Mouse (Mus musculus): ENCODE data around the gene Aurkaip1. TPM values are rescaled to one million over a fixed set of nuclear protein-coding genes. Genes with fewer than 3 reads are reported as not detected.

Gene Aurkaip1
- 72.7 to 92.7 TPM (median 80.5 TPM) in 4 replicates for total RNA-seq (2023; ENCODE audit: inconsistent age)

DNA sequence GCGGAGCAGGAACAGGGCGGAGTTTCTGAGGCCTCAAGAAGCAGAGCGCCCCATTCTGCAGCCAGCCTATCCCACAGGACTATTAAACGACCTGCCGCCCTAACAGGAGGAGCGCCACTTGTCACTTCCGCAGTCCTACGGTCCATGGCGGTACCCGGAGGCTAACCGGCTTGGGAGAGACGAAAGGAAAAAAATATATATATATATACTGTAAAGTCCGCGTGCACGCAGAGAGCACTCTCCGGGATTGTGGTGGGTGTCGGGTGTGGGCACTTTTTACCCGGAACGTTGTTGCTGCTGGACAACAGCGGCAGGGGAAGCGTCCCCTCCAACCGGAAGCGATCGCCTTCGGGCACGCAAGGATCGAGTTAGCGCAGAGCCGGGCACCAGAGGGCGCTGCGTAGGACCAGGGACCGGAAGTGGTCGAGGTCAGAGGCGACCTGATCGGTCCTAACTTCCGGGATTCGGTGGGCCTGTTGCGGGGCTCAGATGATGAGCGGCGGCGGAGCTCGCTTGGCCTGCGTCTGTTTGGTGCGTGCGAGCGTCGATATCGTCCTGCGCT is at the start of gene Aurkaip1:
Gene Aurkaip1 (plus strand): TSS at position 68 of the 562 bp plus-strand sequence.

DNA sequence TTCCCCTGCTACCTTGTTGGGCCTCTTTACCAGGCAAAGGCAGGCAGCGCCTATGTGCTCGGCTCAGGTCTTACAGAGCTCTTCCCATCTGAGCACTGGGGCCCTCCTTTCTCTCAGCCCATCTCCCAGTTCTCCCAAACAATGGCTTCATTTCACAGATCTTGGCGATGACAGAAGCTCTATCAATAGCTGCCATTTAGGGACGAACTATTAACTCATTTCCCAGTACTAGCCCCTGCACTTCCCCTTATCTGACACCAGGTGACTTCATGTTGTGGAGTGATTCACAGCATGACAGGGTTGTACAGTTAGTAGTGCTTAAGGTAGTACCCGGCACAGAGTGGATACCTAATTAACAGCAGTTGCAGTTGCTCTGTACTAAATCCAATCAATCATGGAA is 45.3 kb upstream of the Aurkaip1 start, which contains the start of gene Tmem88b:
Gene Tmem88b (minus strand): TSS at position 56 of the 400 bp plus-strand sequence.

DNA sequence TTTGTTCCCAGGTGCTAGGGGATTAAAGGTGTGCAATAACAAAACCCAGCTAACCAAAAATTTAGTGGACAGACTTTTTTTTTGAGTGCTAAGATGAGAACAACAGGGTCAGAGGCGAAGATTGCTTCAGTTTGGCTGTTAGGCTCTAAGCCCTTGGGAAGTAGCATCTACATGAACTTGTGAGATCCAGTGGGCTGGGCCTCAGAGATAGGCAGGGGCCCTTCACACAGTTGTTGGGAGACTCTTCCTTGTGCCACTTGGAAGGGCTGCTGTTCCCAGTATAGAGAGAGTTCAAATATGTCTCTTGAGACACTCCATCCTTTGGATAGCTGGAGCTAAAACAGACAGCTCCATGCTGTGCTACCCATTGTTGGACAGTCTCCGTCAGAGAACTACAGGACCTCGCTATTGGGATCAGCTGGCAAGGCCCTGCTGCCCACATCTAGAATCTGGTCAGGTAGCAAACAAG is 41.0 kb upstream of the Aurkaip1 start, which contains the start of gene Ankrd65:
Gene Ankrd65 (plus strand): TSS at position 419 of the 469 bp plus-strand sequence.

DNA sequence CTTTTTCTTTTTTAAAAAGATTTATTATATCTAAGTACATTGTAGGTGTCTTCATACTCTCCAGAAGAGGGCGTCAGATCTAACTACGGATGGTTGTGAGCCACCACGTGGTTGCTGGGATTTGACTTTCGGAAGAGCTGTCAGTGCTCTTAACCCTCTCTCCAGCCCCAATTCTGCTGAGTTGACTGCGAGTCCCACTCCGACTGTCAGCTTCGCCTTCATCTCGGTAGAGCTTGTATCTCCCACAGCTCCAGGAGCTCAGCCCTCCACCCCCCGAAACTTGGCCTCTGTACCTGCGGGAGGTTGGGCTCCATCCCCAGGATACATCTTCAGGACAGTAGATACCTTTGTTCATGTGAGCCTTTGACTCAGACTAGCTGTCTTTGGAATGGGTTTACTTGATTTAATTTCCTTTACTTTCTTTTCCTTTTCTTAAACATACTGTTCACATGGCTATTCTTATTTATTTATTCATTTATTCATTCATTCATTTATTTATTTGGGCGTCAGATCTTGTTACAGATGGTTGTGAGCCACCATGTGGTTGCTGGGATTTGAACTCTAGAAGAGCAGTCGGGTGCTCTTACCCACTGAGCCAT is 28.2 kb upstream of the Aurkaip1 start, which contains the start of gene Mrpl20:
Gene Mrpl20 (plus strand): TSS at position 138 of the 599 bp plus-strand sequence.

DNA sequence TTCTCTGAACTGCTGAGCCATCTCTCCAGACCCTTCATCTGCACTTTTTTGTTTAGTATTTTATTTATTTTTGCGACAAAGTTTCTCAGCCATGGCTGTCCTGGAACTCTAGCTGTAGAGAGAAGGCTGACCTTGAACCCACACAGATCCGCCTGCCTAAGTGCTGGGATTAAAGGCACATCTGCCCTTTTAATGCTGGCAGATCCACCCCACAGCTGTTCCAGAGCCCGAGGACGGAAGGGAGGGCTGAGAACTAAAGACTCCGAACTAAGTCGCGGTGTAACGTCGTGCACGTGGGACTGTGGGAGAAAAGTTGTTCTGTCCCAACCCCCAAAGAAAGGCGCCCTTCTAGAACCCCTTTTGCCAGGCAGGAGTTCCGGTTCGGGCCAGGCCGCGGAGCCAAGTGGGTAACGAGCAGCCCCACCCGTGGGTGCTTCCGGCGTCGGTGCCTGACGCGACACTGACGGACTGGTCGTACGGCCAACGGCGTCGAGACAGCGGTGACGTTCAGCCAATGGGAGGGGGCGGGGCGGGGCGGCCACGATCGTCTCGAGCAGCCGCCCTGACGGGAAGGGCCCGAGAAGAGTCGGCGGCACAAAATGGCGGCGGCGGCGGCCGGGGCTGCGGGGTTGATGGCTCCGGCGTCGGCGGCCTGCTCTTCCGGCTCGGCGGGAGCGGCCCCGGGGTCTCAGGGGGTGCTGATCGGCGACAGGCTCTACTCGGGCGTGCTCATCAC is 19.0 kb upstream of the Aurkaip1 start, which contains the start of gene Ccnl2:
Gene Ccnl2 (plus strand): TSS at position 561 of the 736 bp plus-strand sequence.

DNA sequence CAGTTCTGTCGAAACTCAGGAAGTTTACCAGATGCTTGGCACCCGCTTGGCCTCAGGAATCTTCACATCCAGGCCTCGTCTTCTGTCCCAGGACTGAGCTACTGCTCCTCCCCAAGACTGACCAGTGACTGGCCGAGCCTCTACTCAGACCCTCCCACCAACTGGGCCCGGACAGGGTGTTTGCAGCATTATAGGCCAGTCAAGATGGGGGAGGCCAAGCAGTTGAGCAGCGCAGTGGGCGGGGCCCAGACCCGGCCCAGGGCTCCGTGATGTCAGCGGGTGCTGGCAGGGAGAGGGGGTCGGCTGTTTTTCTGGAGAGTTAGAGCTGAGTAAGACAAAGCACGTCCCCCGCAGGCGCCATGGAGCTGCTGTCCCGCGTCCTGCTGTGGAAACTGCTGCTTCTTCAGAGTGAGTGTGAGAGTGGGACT is 8.4 kb downstream of the Aurkaip1 start, which contains the start of gene Mxra8:
Gene Mxra8 (plus strand): TSS at position 198 of the 428 bp plus-strand sequence.

DNA sequence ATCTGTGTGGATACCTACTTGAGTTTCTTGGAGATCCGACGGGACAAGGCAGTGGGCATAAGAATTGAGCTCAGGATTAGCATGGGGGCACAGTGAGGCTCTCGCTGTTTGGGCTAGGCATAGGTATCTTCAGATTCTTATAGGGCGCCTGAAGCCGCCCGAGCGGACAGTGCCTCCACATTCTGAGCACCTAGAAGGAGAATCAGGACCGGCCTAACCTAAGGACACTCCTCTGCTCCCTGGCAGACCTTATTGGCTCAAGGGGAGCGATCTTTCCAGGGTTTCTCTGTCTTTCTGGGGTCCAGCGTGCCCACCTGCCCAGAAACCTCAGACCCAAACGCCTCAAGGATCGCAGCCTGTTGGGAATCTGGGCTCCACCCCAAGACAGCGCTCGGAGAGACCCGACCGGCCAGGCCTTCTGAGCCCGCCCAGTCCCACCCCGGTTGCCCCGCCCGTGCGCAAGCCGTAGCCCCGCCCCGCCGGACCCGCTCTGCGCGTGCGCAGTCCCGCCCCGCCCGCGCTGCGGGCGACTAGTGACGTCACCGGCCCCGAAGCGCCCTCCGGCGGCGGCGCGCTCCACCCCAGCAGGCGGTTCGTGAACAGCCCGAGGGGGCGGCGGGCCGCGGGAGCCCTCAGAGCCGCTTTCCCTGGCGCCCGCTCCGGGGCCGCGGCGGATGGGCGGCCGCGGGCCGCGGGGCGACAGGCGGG is 16.0 kb downstream of the Aurkaip1 start, which contains the start of gene Dvl1:
Gene Dvl1 (plus strand): TSS at position 532 of the 708 bp plus-strand sequence.

DNA sequence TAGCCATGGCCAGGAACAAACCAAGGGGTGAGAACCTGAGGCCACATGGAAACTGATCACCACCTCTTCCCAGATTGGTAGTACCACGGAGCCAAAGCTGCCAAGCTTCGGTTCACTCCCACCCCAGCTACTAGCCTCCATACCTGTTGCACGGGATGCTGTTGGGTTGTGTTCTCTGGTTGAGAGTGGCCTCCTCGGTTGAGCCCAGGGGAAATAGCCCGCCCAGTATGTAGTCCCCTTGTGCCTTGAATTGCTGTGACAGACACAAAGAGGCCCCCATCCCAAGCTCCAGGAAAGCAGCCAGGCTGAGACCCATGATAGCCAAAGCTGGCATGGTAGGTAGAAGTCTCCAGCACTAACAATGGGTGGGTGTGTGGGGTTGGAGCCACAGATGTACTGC is 31.9 kb downstream of the Aurkaip1 start, which contains the start of gene Tas1r3:
Gene Tas1r3 (minus strand): TSS at position 362 of the 400 bp plus-strand sequence.

DNA sequence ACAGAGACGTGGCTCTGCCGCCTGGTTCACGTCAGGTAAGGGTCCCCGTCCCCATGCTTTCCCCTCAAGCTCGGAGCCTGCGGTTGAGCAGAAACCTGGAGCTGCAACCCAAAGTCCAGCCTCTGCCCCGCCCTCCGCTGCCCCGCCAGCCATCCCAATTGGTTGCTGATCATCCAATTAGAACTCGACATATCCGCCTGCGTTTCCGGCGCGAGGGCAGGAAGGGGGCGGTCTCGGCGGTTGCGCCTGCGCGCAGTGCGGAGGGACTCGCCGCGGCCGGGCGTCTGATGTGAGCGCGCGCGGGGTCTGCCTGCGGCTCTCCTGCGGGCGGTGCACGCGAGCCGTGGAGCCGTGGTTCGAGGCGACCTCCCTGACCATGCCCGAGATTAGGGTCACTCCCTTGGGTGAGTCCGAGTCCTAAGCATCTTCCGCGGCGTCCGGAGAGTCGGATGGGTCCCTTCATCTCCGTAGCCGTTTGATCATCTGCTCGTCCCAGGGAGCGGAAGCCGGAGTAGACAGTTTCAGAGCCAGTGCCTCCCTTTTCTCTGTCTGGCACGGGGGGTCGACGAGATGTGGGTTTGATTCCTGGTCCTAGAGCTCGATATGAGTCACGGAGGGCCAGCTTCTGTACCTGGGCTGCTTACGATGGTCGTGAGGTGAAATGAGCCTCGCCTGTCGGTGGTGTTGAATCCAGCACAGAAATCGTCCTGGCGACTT is 38.4 kb downstream of the Aurkaip1 start, which contains the start of the genes Cptp and Ints11:
Gene Cptp (minus strand): TSS at position 124 of the 717 bp plus-strand sequence.
Gene Ints11 (plus strand): TSS at position 230 of the 717 bp plus-strand sequence.

Other genes starting within 250 kb of the Aurkaip1 start
- 19.8 to 29.5 TPM (median 26.5 TPM) in 4 replicates for gene Slc35e2, start 229.9 kb upstream of the Aurkaip1 start, total RNA-seq (2023; ENCODE audit: inconsistent age)
- 139 to 162 TPM (median 154 TPM) in 4 replicates for gene Cdk11b, start 206.4 kb upstream of the Aurkaip1 start, total RNA-seq (2023; ENCODE audit: inconsistent age)
- not detected in 4 replicates for gene Gm10563, start 185.9 kb upstream of the Aurkaip1 start, total RNA-seq (2023; ENCODE audit: inconsistent age)
- 0.51 TPM in 1 of 4 replicates, not detected in the others for gene Mmp23, start 177.9 kb upstream of the Aurkaip1 start, total RNA-seq (2023; ENCODE audit: inconsistent age)
- 37.5 to 43.7 TPM (median 40.3 TPM) in 4 replicates for gene Mib2, start 162.1 kb upstream of the Aurkaip1 start, total RNA-seq (2023; ENCODE audit: inconsistent age)
- gene Fndc10, start 136.9 kb upstream of the Aurkaip1 start, total RNA-seq (2023; ENCODE audit: inconsistent age), result 2.7 to 3.2 TPM (median 2.8 TPM) in 4 replicates
- 77.2 to 87.4 TPM (median 82.1 TPM) in 4 replicates for gene Ssu72, start 126.5 kb upstream of the Aurkaip1 start, total RNA-seq (2023; ENCODE audit: inconsistent age)
- gene Tmem240, start 96.5 kb upstream of the Aurkaip1 start, total RNA-seq (2023; ENCODE audit: inconsistent age), result 0.32 to 0.60 TPM (median 0.47 TPM) in 4 replicates
- 45.0 to 54.2 TPM (median 52.5 TPM) in 4 replicates for gene Atad3a, start 70.2 kb upstream of the Aurkaip1 start, total RNA-seq (2023; ENCODE audit: inconsistent age)
- not detected in 4 replicates for gene Vwa1, start 56.6 kb upstream of the Aurkaip1 start, total RNA-seq (2023; ENCODE audit: inconsistent age)
- not detected in 4 replicates for gene Tmem88b, start 45.4 kb upstream of the Aurkaip1 start, total RNA-seq (2023; ENCODE audit: inconsistent age)
- gene Ankrd65, start 40.8 kb upstream of the Aurkaip1 start, total RNA-seq (2023; ENCODE audit: inconsistent age), result not detected in 4 replicates
- 42.4 to 51.3 TPM (median 45.0 TPM) in 4 replicates for gene Mrpl20, start 28.4 kb upstream of the Aurkaip1 start, total RNA-seq (2023; ENCODE audit: inconsistent age)
- gene Ccnl2, start 18.8 kb upstream of the Aurkaip1 start, total RNA-seq (2023; ENCODE audit: inconsistent age), result 212 to 234 TPM (median 221 TPM) in 4 replicates
- gene Mxra8, start 8.4 kb downstream of the Aurkaip1 start, total RNA-seq (2023; ENCODE audit: inconsistent age), result 10.4 to 12.7 TPM (median 11.4 TPM) in 4 replicates
- gene Dvl1, start 16.1 kb downstream of the Aurkaip1 start, total RNA-seq (2023; ENCODE audit: inconsistent age), result 59.0 to 80.3 TPM (median 71.7 TPM) in 4 replicates
- gene Tas1r3, start 32.1 kb downstream of the Aurkaip1 start, total RNA-seq (2023; ENCODE audit: inconsistent age), result 0.55 to 1.4 TPM (median 1.0 TPM) in 4 replicates
- gene Cptp, start 38.2 kb downstream of the Aurkaip1 start, total RNA-seq (2023; ENCODE audit: inconsistent age), result 5.7 to 9.4 TPM (median 8.1 TPM) in 4 replicates
- gene Ints11, start 38.3 kb downstream of the Aurkaip1 start, total RNA-seq (2023; ENCODE audit: inconsistent age), result 44.3 to 52.8 TPM (median 52.3 TPM) in 4 replicates
- gene Pusl1, start 60.5 kb downstream of the Aurkaip1 start, total RNA-seq (2023; ENCODE audit: inconsistent age), result 21.1 to 25.0 TPM (median 23.6 TPM) in 4 replicates
- gene Acap3, start 60.5 kb downstream of the Aurkaip1 start, total RNA-seq (2023; ENCODE audit: inconsistent age), result 66.3 to 71.7 TPM (median 69.2 TPM) in 4 replicates
- gene Ube2j2, start 112.6 kb downstream of the Aurkaip1 start, total RNA-seq (2023; ENCODE audit: inconsistent age), result 98.2 to 110 TPM (median 106 TPM) in 4 replicates
- 1.6 to 3.1 TPM (median 2.1 TPM) in 4 replicates for gene C1qtnf12, start 131.0 kb downstream of the Aurkaip1 start, total RNA-seq (2023; ENCODE audit: inconsistent age)
- 2.3 to 3.4 TPM (median 2.8 TPM) in 4 replicates for gene B3galt6, start 161.4 kb downstream of the Aurkaip1 start, total RNA-seq (2023; ENCODE audit: inconsistent age)
- 120 to 134 TPM (median 127 TPM) in 4 replicates for gene Sdf4, start 161.6 kb downstream of the Aurkaip1 start, total RNA-seq (2023; ENCODE audit: inconsistent age)
- gene Tnfrsf4, start 182.6 kb downstream of the Aurkaip1 start, total RNA-seq (2023; ENCODE audit: inconsistent age), result 6.0 to 9.5 TPM (median 7.1 TPM) in 4 replicates
- 13.5 to 16.3 TPM (median 14.2 TPM) in 4 replicates for gene Tnfrsf18, start 194.9 kb downstream of the Aurkaip1 start, total RNA-seq (2023; ENCODE audit: inconsistent age)
- not detected in 4 replicates for gene Ttll10, start 228.1 kb downstream of the Aurkaip1 start, total RNA-seq (2023; ENCODE audit: inconsistent age)